Comparison of ENCODE assay signal across 8 mouse cellular contexts in the genomic region with DNA sequence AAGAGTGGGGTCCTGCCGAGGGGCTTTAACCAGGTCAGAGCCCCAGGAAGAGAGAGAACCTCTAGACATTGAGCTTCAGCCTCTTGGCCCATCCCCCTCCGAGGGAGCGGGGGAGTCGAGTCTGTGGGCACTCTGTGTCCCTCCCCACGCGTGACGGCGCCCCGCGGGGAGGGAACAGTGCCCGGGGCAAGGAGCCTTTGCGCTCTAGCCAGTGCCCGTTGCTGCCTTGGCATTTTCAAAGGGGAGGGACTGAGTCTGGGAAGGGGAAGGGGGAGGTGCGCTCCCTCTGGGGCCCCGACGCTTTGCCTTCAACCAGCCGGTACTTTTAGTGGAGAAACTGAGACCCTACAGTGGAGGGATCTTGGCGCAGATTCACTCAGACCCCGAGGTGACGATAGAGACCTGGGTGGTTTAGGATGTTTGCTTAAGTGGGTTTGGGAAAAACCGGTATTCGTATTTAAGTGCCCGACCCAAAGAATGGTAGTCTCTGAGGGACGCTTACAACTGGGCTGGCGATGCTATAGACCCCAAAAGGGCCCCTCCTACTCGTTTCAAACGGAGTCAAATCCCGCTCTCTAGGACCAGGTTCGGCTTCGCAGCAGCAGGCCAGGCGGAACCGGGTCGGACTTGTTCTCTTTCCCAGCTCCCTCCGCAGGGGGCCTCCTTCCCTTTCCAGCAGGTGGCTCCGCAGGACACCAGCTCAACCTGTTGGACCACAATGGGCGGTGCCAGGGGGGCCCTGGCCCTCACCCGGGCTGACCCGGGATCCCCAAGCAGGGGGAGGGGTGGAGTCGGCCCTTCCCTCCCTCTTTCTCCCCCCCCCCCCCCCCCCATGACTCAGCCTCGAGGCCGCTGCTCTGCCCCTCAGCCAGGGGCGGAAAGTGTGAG. TPM values are rescaled to one million over a fixed set of nuclear protein-coding genes. Genes with fewer than 3 reads are reported as not detected.
DNase-seq lines count a peak whose midpoint lies in the region; ATAC-seq and TF ChIP-seq lines count a peak whose summit lies in the region.

A gene (minus strand): TSS at position 771 of the 888 bp plus-strand sequence.

- peak within 1 kb of the TSS; percentile 98 for H3K27ac ChIP-seq in embryonic fibroblast, embryonic 13.5 days (ENCODE audit: insufficient read depth, low read length)
- peak within 1 kb of the TSS; percentile 93 for H3K27ac ChIP-seq in heart, embryonic 11.5 days (ENCODE audit: low read depth, low read length)
- peak within 1 kb of the TSS; percentile 95 for H3K27ac ChIP-seq in kidney, embryonic 15.5 days
- peak within 1 kb of the TSS; percentile 51 for H3K27ac ChIP-seq in liver, embryonic 14.5 days
- peak within 1 kb of the TSS; percentile 93 for H3K27ac ChIP-seq in testis, adult 2 months (ENCODE audit: control insufficient read depth, insufficient read depth, low read depth, low read length)

- no peaks in the 10 kb centered on the region for H3K4me1 ChIP-seq in embryonic fibroblast, embryonic 13.5 days (ENCODE audit: control insufficient read depth, insufficient read depth, low read length)
- H3K4me1 ChIP-seq in heart, embryonic 11.5 days (ENCODE audit: control insufficient read depth, insufficient read depth, low read length): peaks cover 30% of the 10 kb centered on the region
- peaks cover 70% of the 10 kb centered on the region for H3K4me1 ChIP-seq in kidney, embryonic 15.5 days
- H3K4me1 ChIP-seq in liver, embryonic 14.5 days (replicated peaks; ENCODE audit: control insufficient read depth in 2 of 2, insufficient read depth in 2 of 2, low read length in 1 of 2): peaks cover 9 to 19% of the 10 kb centered on the region in 2 experiments
- peaks cover 26% of the 10 kb centered on the region for H3K4me1 ChIP-seq in testis, adult 2 months (ENCODE audit: control insufficient read depth, insufficient read depth, low read length)

- peak within 1 kb of the TSS; percentile 70 for H3K4me3 ChIP-seq in embryonic fibroblast, embryonic 13.5 days (ENCODE audit: insufficient read depth, low read length)
- peak within 1 kb of the TSS; percentile 70 for H3K4me3 ChIP-seq in heart, embryonic 11.5 days (ENCODE audit: low read depth, low read length)
- peak within 1 kb of the TSS; percentile 59 for H3K4me3 ChIP-seq in kidney, embryonic 15.5 days (replicated peaks)
- H3K4me3 ChIP-seq in liver, embryonic 14.5 days (ENCODE audit: insufficient read depth in 1 of 2, low read depth in 2 of 2, low read length in 2 of 2): peak within 1 kb of the TSS; percentile 54 to 61
- peak within 1 kb of the TSS; percentile 85 for H3K4me3 ChIP-seq in testis, adult 2 months (ENCODE audit: control insufficient read depth, low read depth, low read length)

- H3K36me3 ChIP-seq in heart, embryonic 11.5 days (ENCODE audit: control insufficient read depth, insufficient read depth, low read length): no peaks in the 10 kb centered on the region
- no peaks in the 10 kb centered on the region for H3K36me3 ChIP-seq in kidney, embryonic 15.5 days
- H3K36me3 ChIP-seq in liver, embryonic 14.5 days (replicated peaks; ENCODE audit: control insufficient read depth, insufficient read depth, low read depth): no peaks in the 10 kb centered on the region
- no peaks in the 10 kb centered on the region for H3K36me3 ChIP-seq in testis, adult 2 months (ENCODE audit: control insufficient read depth, insufficient read depth, low read length)

- TF ChIP-seq CTCF in embryonic fibroblast, embryonic 13.5 days (IDR thresholded peaks at IDR 0.05; ENCODE audit: borderline replicate concordance, insufficient read depth, low read length): peak; percentile 1; the same call in 1 of the 2 replicates
- TF ChIP-seq CTCF in liver, embryonic 14.5 days (IDR thresholded peaks at IDR 0.05; ENCODE audit: low read depth): peak; percentile 62
- TF ChIP-seq CTCF in testis, adult 2 months (IDR thresholded peaks at IDR 0.05; ENCODE audit: control insufficient read depth, insufficient read depth, insufficient replicate concordance, low read depth, low read length): no peak

- peak; percentile 90 to 94 for DNase-seq in adrenal gland, postnatal 36 days
- no peak for DNase-seq in liver, embryonic 14.5 days (ENCODE audit: low read depth in 3 of 3, low spot score in 3 of 3)
- peak; percentile 37 to 53 for DNase-seq in natural killer cell, adult 2 months (ENCODE audit: low spot score in 2 of 2)

- H3K9ac ChIP-seq in heart, embryonic 11.5 days (ENCODE audit: low read depth, low read length): peak within 1 kb of the TSS; percentile 73
- peak within 1 kb of the TSS; percentile 65 for H3K9ac ChIP-seq in kidney, embryonic 15.5 days
- H3K9ac ChIP-seq in liver, embryonic 14.5 days (replicated peaks): peak within 1 kb of the TSS; percentile 63

- peak; percentile 73 for TF ChIP-seq POLR2A in embryonic fibroblast, embryonic 13.5 days (IDR thresholded peaks at IDR 0.05; ENCODE audit: low read depth, low read length)
- no peak for TF ChIP-seq POLR2A in testis, adult 2 months (IDR thresholded peaks at IDR 0.05; ENCODE audit: control insufficient read depth, low read depth, low read length)

- peak within 1 kb of the TSS; percentile 100 for H3K4me2 ChIP-seq in heart, embryonic 11.5 days
- peak within 1 kb of the TSS; percentile 99 for H3K4me2 ChIP-seq in kidney, embryonic 15.5 days
- peak within 1 kb of the TSS; percentile 98 for H3K4me2 ChIP-seq in liver, embryonic 14.5 days (ENCODE audit: low read depth)

- TF ChIP-seq EP300 in liver, embryonic 14.5 days (IDR thresholded peaks at IDR 0.05; ENCODE audit: low read depth): no peak

- no peaks in the 10 kb centered on the region for H3K9me3 ChIP-seq in heart, embryonic 11.5 days (replicated peaks; ENCODE audit: control insufficient read depth, low read length)
- no peaks in the 10 kb centered on the region for H3K9me3 ChIP-seq in kidney, embryonic 15.5 days (replicated peaks)
- H3K9me3 ChIP-seq in liver, embryonic 14.5 days (ENCODE audit: control insufficient read depth, low read length): no peaks in the 10 kb centered on the region

- 0% methylated on average over 39 of the region's 42 CpGs for WGBS in heart, embryonic 11.5 days (ENCODE audit: insufficient replicate concordance)
- WGBS in kidney, embryonic 15.5 days: 1% methylated on average over 42 of the region's 42 CpGs
- WGBS in liver, embryonic 14.5 days (ENCODE audit: insufficient replicate concordance): under 1% methylated on average over 41 of the region's 42 CpGs

- no peaks in the 10 kb centered on the region for H3K27me3 ChIP-seq in heart, embryonic 11.5 days (ENCODE audit: control insufficient read depth, insufficient read depth, low read length)
- no peaks in the 10 kb centered on the region for H3K27me3 ChIP-seq in kidney, embryonic 15.5 days
- peaks cover 20% of the 10 kb centered on the region for H3K27me3 ChIP-seq in liver, embryonic 14.5 days (ENCODE audit: control insufficient read depth, insufficient read depth, low read length)
- H3K27me3 ChIP-seq in testis, adult 2 months (ENCODE audit: control insufficient read depth, insufficient read depth, low read length): no peaks in the 10 kb centered on the region

- ATAC-seq in CD4-positive, CD25-positive, alpha-beta regulatory T cell, adult 4 months: peak; percentile 13
- ATAC-seq in heart, embryonic 11.5 days (replicated peaks; ENCODE audit: insufficient number of reproducible peaks, low FRiP score, low TSS enrichment): peak; percentile 32
- peak; percentile 50 for ATAC-seq in kidney, embryonic 15.5 days (replicated peaks; ENCODE audit: low FRiP score)
- peak; percentile 64 for ATAC-seq in liver, embryonic 14.5 days (ENCODE audit: insufficient read depth)

RNA-seq across cellular contexts. Expression of the gene that starts here (rescaled TPM):
- 10 to 100 TPM; 11.7 to 13.2 TPM for polyA plus RNA-seq in CD4-positive, CD25-positive, alpha-beta regulatory T cell, adult 4 months (2017; shearing (Covaris generic))
- 10 to 100 TPM; 71.9 to 85.2 TPM for total RNA-seq in adrenal gland, postnatal 36 days (2021)
- 46.9 and 56.0 TPM in 2 replicates for polyA plus RNA-seq in embryonic fibroblast, embryonic 13.5 days (2011; ENCODE audit: insufficient read length, low read depth, missing spikeins)
- 1.2 and 2.2 TPM in 2 replicates for polyA plus RNA-seq in heart, embryonic 11.5 days (2014; fragmentation: Nextera tagmentation; extraction: Ambion mirVana)
- 2.4 and 3.7 TPM in 2 replicates for polyA plus RNA-seq in kidney, embryonic 15.5 days (2015; fragmentation: Nextera tagmentation; extraction: Ambion mirVana)
- polyA plus RNA-seq in liver, embryonic 14.5 days (2012; rRNA removed): 5.4 and 6.9 TPM in 2 replicates
- polyA plus RNA-seq in liver, embryonic 14.5 days (2014; fragmentation: Nextera tagmentation; extraction: Ambion mirVana): 0.95 and 1.2 TPM in 2 replicates
- polyA plus RNA-seq in testis, adult 2 months (2012; rRNA removed): 4.4 and 5.9 TPM in 2 replicates

Comparison
In these comparisons a context has a peak if more than half of its experiments do, and no peak if none do; other contexts are left out.
1. ATAC-seq: peak in every context shown above with its lines; median percentile 64 in liver, embryonic 14.5 days; 50 in kidney, embryonic 15.5 days; 32 in heart, embryonic 11.5 days; 13 in CD4-positive, CD25-positive, alpha-beta regulatory T cell, adult 4 months.
2. DNase-seq: peak in adrenal gland, postnatal 36 days (2 of 2) and natural killer cell, adult 2 months (2 of 2); none in liver, embryonic 14.5 days (0 of 3).
3. Peak in every context shown above with its lines, with median percentiles within 50 percentile points of each other: H3K27ac ChIP-seq, H3K4me3 ChIP-seq, H3K4me2 ChIP-seq and H3K9ac ChIP-seq.